ENCODE assay signal across 8 mouse cellular contexts in the genomic region with DNA sequence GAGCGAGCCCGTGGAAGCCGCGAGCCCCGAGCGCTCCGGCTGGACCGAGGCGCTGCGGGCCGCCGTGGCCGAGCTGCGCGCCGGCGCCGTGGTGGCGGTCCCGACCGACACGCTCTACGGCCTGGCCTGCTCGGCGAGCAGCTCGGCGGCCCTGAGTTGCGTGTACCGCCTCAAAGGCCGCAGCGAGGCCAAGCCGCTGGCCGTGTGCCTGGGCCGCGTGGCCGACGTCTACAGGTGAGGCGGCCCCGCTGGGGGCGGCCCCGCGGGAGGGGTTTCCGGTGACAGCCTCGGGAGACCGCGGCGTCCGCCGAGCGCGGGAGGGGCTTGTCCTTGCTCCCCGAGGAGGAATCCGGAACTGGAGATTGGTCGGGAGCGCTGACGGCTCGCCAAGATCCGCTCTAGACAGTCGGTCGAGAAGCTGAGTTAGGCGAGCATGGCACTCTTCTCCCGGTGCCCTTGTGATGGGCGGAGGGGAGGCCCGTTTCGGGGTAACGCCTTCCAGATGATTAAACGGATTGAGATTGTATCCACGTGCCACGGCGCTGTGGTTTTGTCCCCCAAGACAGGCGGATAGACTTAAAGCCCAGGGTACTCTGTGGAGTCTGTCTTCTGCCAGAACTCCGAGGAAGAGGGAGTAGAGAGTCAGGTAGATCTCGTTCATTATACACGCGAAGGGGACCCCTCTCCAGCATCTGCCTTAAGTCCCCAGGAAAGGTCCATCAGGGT. TPM values are rescaled to one million over a fixed set of nuclear protein-coding genes. Genes with fewer than 3 reads are reported as not detected.
DNase-seq lines count a peak whose midpoint lies in the region; ATAC-seq and TF ChIP-seq lines count a peak whose summit lies in the region.

TSS of gene 1110065P20Rik (minus strand) at position 264 of the 726 bp plus-strand sequence.

- peak; percentile 68 for DNase-seq in MEL-GATA-1-ER (ENCODE audit: extremely low read depth, low read depth)
- DNase-seq in cerebellum, adult 2 months, result peak; percentile 77 to 80
- DNase-seq in heart, postnatal 4 days, result peak; percentile 81
- DNase-seq in layer of hippocampus, adult 8-10 months (ENCODE audit: low spot score in 2 of 2), result peak; percentile 57 to 63
- peak; percentile 77 for DNase-seq in thymus, adult 2 months

- ATAC-seq in frontal cortex, adult (ENCODE audit: low TSS enrichment), result peak; percentile 38
- peak; percentile 71 for ATAC-seq in lung, embryonic 15.5 days (ENCODE audit: borderline replicate concordance, extremely low read depth, low FRiP score, low TSS enrichment)
- peak; percentile 14; the same call in 1 of the 2 replicates for ATAC-seq in neutrophil, adult 5-6 weeks (ENCODE audit: extremely low read depth, insufficient number of reproducible peaks, low FRiP score, poor library complexity, severe bottlenecking)

- H3K9ac ChIP-seq in lung, embryonic 15.5 days, result peak within 1 kb of the TSS; percentile 84

- H3K27ac ChIP-seq in cerebellum, adult 2 months (ENCODE audit: insufficient read depth, low read length), result peak within 1 kb of the TSS; percentile 84
- H3K27ac ChIP-seq in lung, embryonic 15.5 days, result peak within 1 kb of the TSS; percentile 92
- no peak within 1 kb of the TSS for H3K27ac ChIP-seq in thymus, adult 2 months (ENCODE audit: control insufficient read depth, insufficient read depth, low read length)

- peak within 1 kb of the TSS; percentile 63 for H3K4me3 ChIP-seq in cerebellum, adult 2 months (replicated peaks; ENCODE audit: insufficient read depth, low read depth, low read length)
- peak within 1 kb of the TSS; percentile 93 for H3K4me3 ChIP-seq in lung, embryonic 15.5 days
- peak within 1 kb of the TSS; percentile 93 for H3K4me3 ChIP-seq in thymus, adult 2 months (ENCODE audit: control insufficient read depth, insufficient read depth, low read length)

- no peak for TF ChIP-seq POLR2A in cerebellum, adult 2 months (IDR thresholded peaks at IDR 0.05; ENCODE audit: borderline replicate concordance, insufficient read depth, low read length)
- TF ChIP-seq POLR2A in thymus, adult 2 months (IDR thresholded peaks at IDR 0.05; ENCODE audit: control insufficient read depth, extremely low read depth, insufficient read depth, low read length, poor library complexity), result no peak

- WGBS in cerebellum, adult 2 months, result under 1% methylated on average over 74 of the region's 75 CpGs
- under 1% methylated on average over 75 of the region's 75 CpGs for WGBS in lung, embryonic 15.5 days
- under 1% methylated on average over 75 of the region's 75 CpGs for WGBS in thymus, adult 2 months

- peaks cover 5% of the 10 kb centered on the region for H3K4me1 ChIP-seq in cerebellum, adult 2 months (ENCODE audit: control insufficient read depth, insufficient read depth, low read length)
- H3K4me1 ChIP-seq in lung, embryonic 15.5 days, result peaks cover 24% of the 10 kb centered on the region
- H3K4me1 ChIP-seq in thymus, adult 2 months (replicated peaks; ENCODE audit: control insufficient read depth, insufficient read depth, low read length), result peaks cover 16% of the 10 kb centered on the region

- no peaks in the 10 kb centered on the region for H3K9me3 ChIP-seq in lung, embryonic 15.5 days

- no peaks in the 10 kb centered on the region for H3K27me3 ChIP-seq in cerebellum, adult 2 months (ENCODE audit: control insufficient read depth, insufficient read depth, low read length)
- H3K27me3 ChIP-seq in lung, embryonic 15.5 days, result no peaks in the 10 kb centered on the region
- no peaks in the 10 kb centered on the region for H3K27me3 ChIP-seq in thymus, adult 2 months (ENCODE audit: control insufficient read depth, insufficient read depth, low read length)

- peaks cover 15% of the 10 kb centered on the region; the same call in 1 of the 2 replicates for H3K36me3 ChIP-seq in lung, embryonic 15.5 days
- H3K36me3 ChIP-seq in thymus, adult 2 months (ENCODE audit: control insufficient read depth, insufficient read depth, low read length), result peaks cover 10% of the 10 kb centered on the region

- no peak for TF ChIP-seq CTCF in cerebellum, adult 2 months (IDR thresholded peaks at IDR 0.05; ENCODE audit: borderline replicate concordance, insufficient read depth, low read depth, low read length)
- TF ChIP-seq CTCF in thymus, adult 2 months (IDR thresholded peaks at IDR 0.05; ENCODE audit: borderline replicate concordance, control insufficient read depth, extremely low read depth, insufficient read depth, low read length, poor library complexity), result no peak

- peak within 1 kb of the TSS; percentile 83 for H3K4me2 ChIP-seq in lung, embryonic 15.5 days

RNA-seq across cellular contexts. Expression of gene 1110065P20Rik, which starts in this region (rescaled TPM):
- 85.5 and 85.8 TPM in 2 replicates for polyA plus RNA-seq in cerebellum, adult 2 months (2012; rRNA removed)
- 10 to 100 TPM; 29.8 to 35.6 TPM for total RNA-seq in heart, postnatal 4 days (2021)
- 10 to 100 TPM; 75.8 to 80.7 (median 78.8) TPM for total RNA-seq in layer of hippocampus, adult 8-10 months (2022)
- 58.2 and 59.0 TPM in 2 replicates for polyA plus RNA-seq in lung, embryonic 15.5 days (2015; fragmentation: Nextera tagmentation; extraction: Ambion mirVana)
- 4.7 and 7.2 TPM in 2 replicates for total RNA-seq in neutrophil, adult 5-6 weeks (2017)
- 26.2 and 28.0 TPM in 2 replicates for polyA plus RNA-seq in thymus, adult 2 months (2012; rRNA removed)

Comparison
In these comparisons a context has a peak if more than half of its experiments do, and no peak if none do; other contexts are left out.
1. ATAC-seq: peak in every context shown above with its lines; median percentile 71 in lung, embryonic 15.5 days; 38 in frontal cortex, adult; 14 in neutrophil, adult 5-6 weeks.